In the genomic region with DNA sequence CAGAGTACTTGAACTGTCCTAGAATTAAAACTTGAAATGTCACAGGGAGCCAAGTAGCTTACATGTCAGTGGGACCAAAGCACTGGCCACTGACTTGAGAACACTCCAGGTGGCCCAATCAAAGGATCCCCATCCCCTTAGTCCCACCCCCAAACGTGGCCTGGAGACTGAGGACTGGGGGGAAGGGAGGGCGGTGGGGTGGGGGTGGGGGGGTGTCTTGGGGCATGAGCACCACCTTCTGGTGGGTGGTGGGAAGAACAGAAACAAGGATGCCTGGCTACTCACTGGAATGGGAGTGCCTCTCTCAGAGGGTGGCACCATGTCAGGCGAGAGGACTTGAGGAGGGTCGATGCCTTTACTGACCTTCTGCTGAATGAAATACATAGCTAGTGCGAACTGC, we compare ENCODE assay signal across 10 mouse cellular contexts. TPM values are rescaled to one million over a fixed set of nuclear protein-coding genes. Genes with fewer than 3 reads are reported as not detected.
DNase-seq lines count a peak whose midpoint lies in the region; ATAC-seq lines count a peak whose summit lies in the region.
"Had no signal": no experiment of that assay in that cellular context is flagged by ENCODE, and none has a peak within 500 bp of the region (broad histone marks: within the 10 kb centered on the region; RNA-seq: fewer than 3 reads in every experiment).

No protein-coding gene starts in this region.

- H3K27me3 ChIP-seq in hindbrain, embryonic 12.5 days = no peaks in the 10 kb centered on the region
- H3K27me3 ChIP-seq in hindbrain, embryonic 14.5 days (ENCODE audit: control insufficient read depth, insufficient read depth, low read length) = no peaks in the 10 kb centered on the region
- no peaks in the 10 kb centered on the region for H3K27me3 ChIP-seq in midbrain, embryonic 13.5 days
- H3K27me3 ChIP-seq in midbrain, embryonic 11.5 days (ENCODE audit: control insufficient read depth, insufficient read depth, low read length) = no peaks in the 10 kb centered on the region
- H3K27me3 ChIP-seq: hindbrain, embryonic 15.5 days had no signal

- H3K4me1 ChIP-seq in hindbrain, embryonic 12.5 days = no peaks in the 10 kb centered on the region
- no peaks in the 10 kb centered on the region for H3K4me1 ChIP-seq in hindbrain, embryonic 14.5 days (replicated peaks; ENCODE audit: control insufficient read depth, insufficient read depth, low read length)
- H3K4me1 ChIP-seq in midbrain, embryonic 13.5 days (replicated peaks) = no peaks in the 10 kb centered on the region
- H3K4me1 ChIP-seq in midbrain, embryonic 11.5 days (ENCODE audit: control insufficient read depth, insufficient read depth, low read length) = no peaks in the 10 kb centered on the region
- H3K4me1 ChIP-seq: hindbrain, embryonic 15.5 days had no signal

- H3K36me3 ChIP-seq in hindbrain, embryonic 12.5 days = peaks cover 99% of the 10 kb centered on the region
- H3K36me3 ChIP-seq in hindbrain, embryonic 14.5 days (replicated peaks; ENCODE audit: control insufficient read depth, insufficient read depth) = peaks cover 99% of the 10 kb centered on the region
- peaks cover 99% of the 10 kb centered on the region for H3K36me3 ChIP-seq in midbrain, embryonic 13.5 days
- peaks cover 54% of the 10 kb centered on the region for H3K36me3 ChIP-seq in midbrain, embryonic 11.5 days (ENCODE audit: control insufficient read depth, insufficient read depth, low read length)

- H3K4me2 ChIP-seq in hindbrain, embryonic 12.5 days (replicated peaks) = no peak overlapping the region
- H3K4me2 ChIP-seq in hindbrain, embryonic 14.5 days (replicated peaks) = no peak overlapping the region
- H3K4me2 ChIP-seq in midbrain, embryonic 13.5 days (replicated peaks) = no peak overlapping the region
- H3K4me2 ChIP-seq in midbrain, embryonic 11.5 days = no peak overlapping the region
- H3K4me2 ChIP-seq: hindbrain, embryonic 15.5 days had no signal

- H3K4me3 ChIP-seq in hindbrain, embryonic 12.5 days = no peak overlapping the region
- no peak overlapping the region for H3K4me3 ChIP-seq in hindbrain, embryonic 14.5 days (replicated peaks; ENCODE audit: low read length)
- H3K4me3 ChIP-seq in midbrain, embryonic 13.5 days (replicated peaks) = no peak overlapping the region
- H3K4me3 ChIP-seq in midbrain, embryonic 11.5 days (ENCODE audit: low read depth, low read length) = no peak overlapping the region
- H3K4me3 ChIP-seq: hindbrain, embryonic 15.5 days had no signal

- 53% methylated on average over 5 of the region's 5 CpGs for WGBS in hindbrain, embryonic 12.5 days
- 61% methylated on average over 5 of the region's 5 CpGs for WGBS in hindbrain, embryonic 14.5 days
- WGBS in midbrain, embryonic 13.5 days = 60% methylated on average over 5 of the region's 5 CpGs
- 52% methylated on average over 5 of the region's 5 CpGs for WGBS in midbrain, embryonic 11.5 days

- no peak overlapping the region for H3K27ac ChIP-seq in hindbrain, embryonic 12.5 days
- no peak overlapping the region for H3K27ac ChIP-seq in hindbrain, embryonic 14.5 days
- no peak overlapping the region for H3K27ac ChIP-seq in midbrain, embryonic 13.5 days
- no peak overlapping the region for H3K27ac ChIP-seq in midbrain, embryonic 11.5 days (ENCODE audit: low read depth, low read length)
- H3K27ac ChIP-seq: hindbrain, embryonic 15.5 days had no signal

- ATAC-seq in hindbrain, embryonic 12.5 days (ENCODE audit: low FRiP score) = 0 out of 2 replicates have a peak, but pooled peaks have one; percentile 18
- no peak for ATAC-seq in hindbrain, embryonic 14.5 days (ENCODE audit: low FRiP score)
- ATAC-seq in midbrain, embryonic 13.5 days = peak; percentile 54; the same call in 1 of the 2 replicates
- no peak for ATAC-seq in midbrain, embryonic 11.5 days (ENCODE audit: low FRiP score)
- peak; percentile 60; the same call in 1 of the 2 replicates for ATAC-seq in megakaryocyte progenitor cell, adult 5-6 weeks (replicated peaks; ENCODE audit: poor library complexity)

- no peaks in the 10 kb centered on the region for H3K9me3 ChIP-seq in hindbrain, embryonic 12.5 days (replicated peaks)
- H3K9me3 ChIP-seq in hindbrain, embryonic 14.5 days (ENCODE audit: control insufficient read depth, low read length) = no peaks in the 10 kb centered on the region
- no peaks in the 10 kb centered on the region for H3K9me3 ChIP-seq in midbrain, embryonic 13.5 days
- no peaks in the 10 kb centered on the region for H3K9me3 ChIP-seq in midbrain, embryonic 11.5 days (ENCODE audit: control insufficient read depth, low read length)
- H3K9me3 ChIP-seq: hindbrain, embryonic 15.5 days had no signal

- no peak overlapping the region for H3K9ac ChIP-seq in hindbrain, embryonic 12.5 days
- H3K9ac ChIP-seq in hindbrain, embryonic 14.5 days = no peak overlapping the region
- no peak overlapping the region for H3K9ac ChIP-seq in midbrain, embryonic 13.5 days (replicated peaks)
- no peak overlapping the region for H3K9ac ChIP-seq in midbrain, embryonic 11.5 days (ENCODE audit: low read length)
- H3K9ac ChIP-seq: hindbrain, embryonic 15.5 days had no signal

- no peak for DNase-seq in hindbrain, embryonic 14.5 days (ENCODE audit: low spot score)
- DNase-seq in midbrain, embryonic 11.5 days (ENCODE audit: low spot score, missing footprints) = no peak
- DNase-seq in NIH3T3 (ENCODE audit: low read depth) = peak; percentile 46
- no peak for DNase-seq in layer of hippocampus, postnatal 36 days
- DNase-seq: cerebellum, postnatal 36 days; right cerebral cortex, postnatal 14 days had no signal

RNA-seq across cellular contexts. Expression of a gene that starts 38.9 kb away (rescaled TPM):
- polyA plus RNA-seq in hindbrain, embryonic 12.5 days (2016; fragmentation: Nextera tagmentation; extraction: Ambion mirVana) = 74.3 and 74.5 TPM in 2 replicates
- 59.3 and 60.5 TPM in 2 replicates for polyA plus RNA-seq in hindbrain, embryonic 14.5 days (2014; fragmentation: Nextera tagmentation; extraction: Ambion mirVana)
- polyA plus RNA-seq in midbrain, embryonic 13.5 days (2015; fragmentation: Nextera tagmentation; extraction: Ambion mirVana) = 69.2 and 72.1 TPM in 2 replicates
- 67.6 and 71.3 TPM in 2 replicates for polyA plus RNA-seq in midbrain, embryonic 11.5 days (2014; fragmentation: Nextera tagmentation; extraction: Ambion mirVana)
- 44.6 and 57.1 TPM in 2 replicates for total RNA-seq in megakaryocyte progenitor cell, adult 5-6 weeks (2015)
- total RNA-seq in megakaryocyte progenitor cell, adult 5-6 weeks (2017) = 35.2 and 41.4 TPM in 2 replicates
- total RNA-seq in layer of hippocampus, postnatal 36 days (2021) = 10 to 100 TPM; 63.6 to 73.8 TPM

Comparison
In these comparisons a context has a peak if more than half of its experiments do, and no peak if none do; other contexts are left out.
1. ATAC-seq: peak in hindbrain, embryonic 12.5 days (single experiment), midbrain, embryonic 13.5 days (single experiment) and megakaryocyte progenitor cell, adult 5-6 weeks (single experiment); none in hindbrain, embryonic 14.5 days (single experiment) and midbrain, embryonic 11.5 days (single experiment).